Mouse (Mus musculus): ENCODE results near the gene Ttc1. TPM values are rescaled to one million over a fixed set of nuclear protein-coding genes. Genes with fewer than 3 reads are reported as not detected.

Gene Ttc1
- polyA plus RNA-seq, 1 experiment from 2014 or later, result 54.4 TPM

GRCm38 (mm10) chr11:43700291-43700690 lies 47.5 kb downstream of the Ttc1 start:
- no peak overlapping the region for H3K9ac ChIP-seq
- peaks cover 69% of the 10 kb centered on the region for H3K36me3 ChIP-seq
- no peak overlapping the region for H3K4me3 ChIP-seq
- H3K9me3 ChIP-seq, result no peaks in the 10 kb centered on the region
- no peak overlapping the region for H3K4me2 ChIP-seq
- H3K27me3 ChIP-seq (replicated peaks), result no peaks in the 10 kb centered on the region
- no peak for ATAC-seq (ENCODE audit: extremely low read depth, insufficient number of reproducible peaks, low FRiP score, low TSS enrichment)
- peaks cover 12% of the 10 kb centered on the region for H3K4me1 ChIP-seq
- no peak overlapping the region for H3K27ac ChIP-seq (replicated peaks)
- WGBS, result 93% methylated on average over 3 of the region's 3 CpGs

GRCm38 (mm10) chr11:43698621-43699020 lies 49.2 kb downstream of the Ttc1 start:
- H3K9ac ChIP-seq, result no peak overlapping the region
- peaks cover 9% of the 10 kb centered on the region for H3K4me1 ChIP-seq
- no peaks in the 10 kb centered on the region for H3K9me3 ChIP-seq
- no peak overlapping the region for H3K4me3 ChIP-seq
- no peaks in the 10 kb centered on the region for H3K27me3 ChIP-seq (replicated peaks)
- WGBS, result 77% methylated on average over 5 of the region's 5 CpGs
- no peak overlapping the region for H3K27ac ChIP-seq (replicated peaks)
- H3K36me3 ChIP-seq, result peaks cover 69% of the 10 kb centered on the region
- ATAC-seq (ENCODE audit: extremely low read depth, insufficient number of reproducible peaks, low FRiP score, low TSS enrichment), result no peak
- H3K4me2 ChIP-seq, result no peak overlapping the region

DNA sequence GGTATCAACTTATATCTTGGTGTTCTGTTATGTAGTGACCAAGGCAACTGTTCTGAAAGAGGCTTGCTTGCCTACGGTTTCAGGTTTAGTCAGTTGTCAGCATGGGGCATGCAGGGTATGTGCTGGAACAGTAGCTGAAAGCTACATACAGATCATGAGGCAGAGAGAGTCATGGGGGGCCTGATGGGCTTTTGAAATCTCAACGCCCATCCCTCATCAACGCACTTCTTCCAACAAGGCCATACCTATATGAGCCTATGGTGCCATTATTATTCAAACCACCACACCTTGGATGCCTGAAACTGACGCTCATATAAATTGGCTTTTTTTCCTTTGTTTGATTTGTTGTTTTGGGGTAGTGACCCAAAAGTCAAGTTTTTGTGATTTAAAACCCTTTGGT lies 51.2 kb downstream of the Ttc1 start:
- H3K9me3 ChIP-seq, result no peaks in the 10 kb centered on the region
- no peaks in the 10 kb centered on the region for H3K4me1 ChIP-seq
- no peak overlapping the region for H3K4me2 ChIP-seq
- H3K36me3 ChIP-seq, result peaks cover 84% of the 10 kb centered on the region
- H3K27ac ChIP-seq (replicated peaks), result no peak overlapping the region
- H3K27me3 ChIP-seq (replicated peaks), result no peaks in the 10 kb centered on the region
- WGBS, result 86% methylated on average over 4 of the region's 4 CpGs
- ATAC-seq (ENCODE audit: extremely low read depth, insufficient number of reproducible peaks, low FRiP score, low TSS enrichment), result no peak
- H3K4me3 ChIP-seq, result no peak overlapping the region
- H3K9ac ChIP-seq, result no peak overlapping the region

DNA sequence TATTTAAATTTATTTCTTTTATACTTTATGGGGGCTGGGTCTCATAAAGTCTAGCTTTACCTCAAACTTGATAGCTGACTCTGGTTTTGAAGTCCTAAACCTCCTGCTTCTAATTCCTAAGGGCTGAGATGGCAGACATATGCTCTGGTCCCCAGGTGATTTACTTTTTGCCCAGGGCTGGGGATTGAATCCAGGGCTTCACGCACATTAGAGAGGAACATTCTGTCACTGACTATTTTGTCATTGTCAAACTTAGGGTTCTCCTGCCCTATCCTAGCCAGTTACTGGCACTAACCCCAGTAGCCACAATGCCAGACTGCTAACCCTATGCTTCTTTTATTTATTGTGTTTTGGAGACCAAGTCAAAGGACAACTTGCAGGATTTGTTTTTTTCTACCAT lies 59.0 kb downstream of the Ttc1 start:
- Histone ChIP-seq H3K4me1 (peaks cover 15% of the 10 kb centered on the region), H3K4me3 (no peak overlapping the region), H3K4me2 (no peak overlapping the region), H3K9ac (no peak overlapping the region), H3K9me3 (no peaks in the 10 kb centered on the region), H3K27me3 (replicated peaks) (no peaks in the 10 kb centered on the region), H3K36me3 (peaks cover 86% of the 10 kb centered on the region), H3K27ac (replicated peaks) (no peak overlapping the region)
- 95% methylated on average over 1 of the region's 1 CpGs for WGBS
- ATAC-seq (ENCODE audit: extremely low read depth, insufficient number of reproducible peaks, low FRiP score, low TSS enrichment), result no peak

DNA sequence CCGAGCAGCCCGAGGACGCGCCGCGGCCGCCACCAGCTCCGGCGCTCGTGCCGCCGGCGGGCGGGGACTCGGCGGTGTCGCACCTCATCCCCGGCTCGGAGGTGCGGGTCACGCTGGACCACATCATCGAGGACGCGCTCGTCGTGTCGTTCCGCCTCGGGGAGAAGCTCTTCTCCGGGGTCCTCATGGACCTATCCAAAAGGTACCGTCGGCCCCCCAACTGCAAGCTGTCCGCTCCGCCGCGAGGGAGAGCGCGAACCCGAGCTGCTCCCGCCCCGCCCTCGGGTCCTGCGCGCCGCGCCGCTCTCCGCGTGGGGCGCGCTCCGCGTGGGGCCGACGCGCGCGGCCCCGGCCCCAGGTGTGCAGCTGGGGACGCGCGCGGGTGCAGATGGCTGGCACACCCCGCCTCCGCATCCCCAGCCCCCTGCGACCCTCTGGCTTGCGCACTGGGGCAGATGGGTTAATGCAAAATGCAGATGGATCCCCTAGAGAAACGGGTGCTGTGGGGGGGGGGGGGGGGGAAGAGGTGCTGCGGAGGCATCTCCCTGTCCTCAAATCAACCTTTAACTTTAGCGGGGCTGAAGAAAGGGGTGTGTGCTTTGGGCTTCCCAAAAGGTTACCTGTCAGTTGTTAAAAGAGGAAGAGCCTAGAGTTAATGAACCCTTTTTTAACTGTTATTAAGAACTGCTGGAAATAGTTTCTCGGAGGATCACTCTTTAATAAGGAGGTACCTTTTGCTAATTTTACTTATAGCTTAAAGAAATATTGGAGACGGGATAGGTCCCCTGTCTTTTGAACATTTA lies 65.2 kb downstream of the Ttc1 start:
- Histone ChIP-seq H3K27ac (replicated peaks) (peak overlapping the region; percentile 96), H3K4me2 (peak overlapping the region; percentile 85), H3K27me3 (replicated peaks) (no peaks in the 10 kb centered on the region), H3K9ac (peak overlapping the region; percentile 99), H3K4me1 (peaks cover 32% of the 10 kb centered on the region), H3K9me3 (no peaks in the 10 kb centered on the region), H3K36me3 (peaks cover 30% of the 10 kb centered on the region), H3K4me3 (peak overlapping the region; percentile 86)
- 0 out of 2 replicates have a peak, but pooled peaks have one; percentile 27 for ATAC-seq (ENCODE audit: extremely low read depth, insufficient number of reproducible peaks, low FRiP score, low TSS enrichment)
- WGBS, result under 1% methylated on average over 67 of the region's 72 CpGs

DNA sequence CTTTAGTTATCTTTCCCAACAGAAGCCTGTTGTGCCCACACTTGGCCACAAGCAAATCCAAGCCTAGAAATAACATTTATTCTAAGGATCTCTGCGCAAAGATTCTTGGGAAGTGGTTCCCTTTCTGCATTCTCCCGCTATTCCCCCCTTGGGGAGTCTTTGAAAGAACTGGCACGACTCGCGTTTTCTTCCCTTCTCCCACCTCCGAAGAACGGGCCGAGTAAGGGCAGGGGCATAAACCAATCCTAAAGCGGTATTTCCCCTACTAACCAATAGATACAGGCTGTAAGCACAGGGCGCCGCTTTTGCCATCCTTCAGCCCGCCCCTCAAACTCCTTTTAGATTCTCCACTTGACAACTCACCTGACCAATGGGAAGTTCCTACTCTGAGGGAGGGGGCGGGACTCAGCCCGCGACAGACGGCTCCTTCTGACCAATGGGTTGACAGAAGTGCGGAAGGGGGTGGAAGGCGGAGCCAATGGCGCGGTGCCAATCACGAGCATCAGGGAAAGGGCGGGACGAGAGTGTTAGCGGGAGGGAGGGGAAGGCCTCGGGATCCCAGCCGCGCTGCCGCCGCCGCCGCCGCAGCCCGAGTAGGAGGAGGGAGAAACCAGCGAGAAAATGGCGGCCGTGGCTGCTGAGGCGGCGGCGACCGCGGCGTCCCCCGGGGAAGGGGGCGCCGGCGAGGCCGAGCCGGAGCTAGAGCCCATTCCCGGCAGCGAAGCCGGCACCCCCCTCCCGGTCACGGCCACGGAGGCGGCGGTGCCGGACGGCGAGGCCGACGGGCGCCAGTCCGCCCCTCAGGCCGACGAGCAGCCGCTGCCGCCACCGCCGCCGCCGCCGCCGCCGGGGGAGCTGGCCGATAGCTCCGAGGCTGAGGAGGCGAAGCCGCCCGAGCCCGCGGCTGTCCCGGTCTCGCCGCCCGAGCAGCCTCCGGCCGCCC lies 66.1 kb downstream of the Ttc1 start, which contains the start of gene Pwwp2a:
Gene Pwwp2a (plus strand): TSS at position 527 of the 943 bp plus-strand sequence.
- ATAC-seq (ENCODE audit: extremely low read depth, insufficient number of reproducible peaks, low FRiP score, low TSS enrichment), result peak; percentile 99
- H3K9ac ChIP-seq, result peak within 1 kb of the TSS; percentile 99
- peaks cover 32% of the 10 kb centered on the region for H3K4me1 ChIP-seq
- no peaks in the 10 kb centered on the region for H3K9me3 ChIP-seq
- peak within 1 kb of the TSS; percentile 86 for H3K4me3 ChIP-seq
- no peaks in the 10 kb centered on the region for H3K27me3 ChIP-seq (replicated peaks)
- peak within 1 kb of the TSS; percentile 85 for H3K4me2 ChIP-seq
- H3K27ac ChIP-seq (replicated peaks), result peak within 1 kb of the TSS; percentile 96
- H3K36me3 ChIP-seq, result peaks cover 21% of the 10 kb centered on the region
- WGBS, result under 1% methylated on average over 71 of the region's 87 CpGs

Other genes with a start within 250 kb of the Ttc1 start
- gene Ccnjl, start 219.2 kb downstream of the Ttc1 start, polyA plus RNA-seq (2015; fragmentation: Nextera tagmentation; extraction: Ambion mirVana), result 15.7 and 20.7 TPM in 2 replicates
- gene 4933415A04Rik, start 161.0 kb downstream of the Ttc1 start, polyA plus RNA-seq (2015; fragmentation: Nextera tagmentation; extraction: Ambion mirVana), result 4.7 and 5.0 TPM in 2 replicates
- not detected in 2 replicates for gene Fabp6, start 146.5 kb downstream of the Ttc1 start, polyA plus RNA-seq (2015; fragmentation: Nextera tagmentation; extraction: Ambion mirVana)
- gene Pwwp2a, start 66.0 kb downstream of the Ttc1 start, polyA plus RNA-seq (2015; fragmentation: Nextera tagmentation; extraction: Ambion mirVana), result 18.0 and 18.4 TPM in 2 replicates
- gene Adra1b, start 153.2 kb upstream of the Ttc1 start, polyA plus RNA-seq (2015; fragmentation: Nextera tagmentation; extraction: Ambion mirVana), result 5.0 and 5.8 TPM in 2 replicates

All from heart, embryonic 13.5 days (tissue).